Mouse (Mus musculus) stomach, embryonic 14.5 days (tissue): ENCODE results near the gene Glipr1l1. TPM values are rescaled to one million over a fixed set of nuclear protein-coding genes. Genes with fewer than 3 reads are reported as not detected.
"Not testable (repeated sequence)": the region's sequence is repeated elsewhere in the genome, so short reads cannot be mapped to it uniquely, and the experiment has no call there.

Experiments used
- ATAC-seq: fragments of 200-750 bp; cut with Nextera tagmentation; 2 replicates; pipeline ENCODE4 v1.8.0; 2017; ENCODE audit warnings: low read depth, moderate TSS enrichment; ENCODE audit not compliant: insufficient number of reproducible peaks, insufficient read depth, low FRiP score
- H3K27ac ChIP-seq: fragments of 300-500 bp; sonication (generic); 2 replicates; pipeline ENCODE4 v1.5.1; 2014; ENCODE audit warnings: mild to moderate bottlenecking, low read length, moderate library complexity, mixed read lengths
- H3K27me3 ChIP-seq: fragments of 300-500 bp; sonication (generic); 2 replicates; pipeline ENCODE4 v1.6.1; 2014; ENCODE audit warnings: low read length, control low read depth, mixed read lengths; ENCODE audit not compliant: control insufficient read depth, insufficient read depth
- H3K36me3 ChIP-seq: fragments of 300-500 bp; sonication (generic); 2 replicates; pipeline ENCODE4 v1.6.1; 2014; ENCODE audit warnings: mild to moderate bottlenecking, control low read depth, low read length, moderate library complexity, mixed read lengths; ENCODE audit not compliant: control insufficient read depth, insufficient read depth
- H3K4me1 ChIP-seq: fragments of 300-500 bp; sonication (generic); 2 replicates; pipeline ENCODE4 v1.6.1; 2014; ENCODE audit warnings: low read length, control low read depth, mixed read lengths; ENCODE audit not compliant: control insufficient read depth, insufficient read depth
- H3K4me2 ChIP-seq: fragments of 300-500 bp; sonication (generic); replicated peaks from 2 replicates; pipeline ENCODE4 v1.6.1; 2014; ENCODE audit warnings: low read depth, low read length, control low read depth
- H3K4me3 ChIP-seq: fragments of 300-500 bp; sonication (generic); 2 replicates; pipeline ENCODE4 v1.5.1; 2014; ENCODE audit warnings: low read depth, low read length, control low read depth
- H3K9ac ChIP-seq: fragments of 300-500 bp; sonication (generic); replicated peaks from 2 replicates; pipeline ENCODE4 v1.6.1; 2014; ENCODE audit warnings: low read depth, mild to moderate bottlenecking, control low read depth, low read length, moderate library complexity, mixed read lengths
- H3K9me3 ChIP-seq: fragments of 300-500 bp; sonication (generic); 2 replicates; pipeline ENCODE4 v1.6.1; 2016; ENCODE audit warnings: low read depth, low read length, control low read depth; ENCODE audit not compliant: control insufficient read depth
- WGBS: fragments of 180-500 bp; shearing (Covaris S2); extraction: QIAGEN DNeasy Blood & Tissue Kit; methylation state at CpG from one replicate; pipeline ENCODE4 v1.1.7; 2014; 5-methylcytosine and 5-hydroxymethylcytosine counted together
- polyA plus RNA-seq: library from polyadenylated mRNA; unstranded; fragments of >200 nt; fragmentation: Nextera tagmentation; extraction: Ambion mirVana; gene quantifications from 2 replicates; pipeline ENCODE4 v1.2.1, GENCODE M21; 2014

The Glipr1l1 gene
- polyA plus RNA-seq: not detected in 2 replicates

- no peak within 1 kb of the TSS for H3K27ac ChIP-seq
- no peaks in the 10 kb centered on the region for H3K27me3 ChIP-seq
- no peak within 1 kb of the TSS for H3K4me2 ChIP-seq
- no peaks in the 10 kb centered on the region for H3K36me3 ChIP-seq
- no peak within 1 kb of the TSS for H3K9ac ChIP-seq
- WGBS: 52% methylated on average over 14 of the region's 14 CpGs
- H3K9me3 ChIP-seq: no peaks in the 10 kb centered on the region
- H3K4me1 ChIP-seq: no peaks in the 10 kb centered on the region
- H3K4me3 ChIP-seq: no peak within 1 kb of the TSS
- peak; percentile 49; the same call in 1 of the 2 replicates for ATAC-seq
Measured at GRCm38 (mm10) chr10:112059702-112060582, at the start of gene Glipr1l1. Glipr1l1 (plus strand) TSS chr10:112060189.

GRCm38 (mm10) chr10:112023585-112023984, 36.4 kb upstream of the Glipr1l1 start:
- no peaks in the 10 kb centered on the region for H3K27me3 ChIP-seq
- H3K36me3 ChIP-seq: no peaks in the 10 kb centered on the region
- H3K27ac ChIP-seq: no peak overlapping the region
- no peak for ATAC-seq
- no peak overlapping the region for H3K4me2 ChIP-seq
- no peaks in the 10 kb centered on the region for H3K9me3 ChIP-seq
- WGBS: 74% methylated on average over 2 of the region's 2 CpGs
- H3K9ac ChIP-seq: no peak overlapping the region
- no peak overlapping the region for H3K4me3 ChIP-seq
- no peaks in the 10 kb centered on the region for H3K4me1 ChIP-seq

- not testable (repeated sequence) for ATAC-seq, H3K4me3 ChIP-seq, H3K27me3 ChIP-seq, H3K9me3 ChIP-seq, H3K27ac ChIP-seq, H3K4me1 ChIP-seq, H3K4me2 ChIP-seq, H3K36me3 ChIP-seq, H3K9ac ChIP-seq
- WGBS: 87% methylated on average over 3 of the region's 3 CpGs
Measured at GRCm38 (mm10) chr10:112028689-112029088, 31.3 kb upstream of the Glipr1l1 start.

GRCm38 (mm10) chr10:112043523-112043922, 16.5 kb upstream of the Glipr1l1 start:
- not testable (repeated sequence) for H3K4me1 ChIP-seq, H3K27ac ChIP-seq, H3K9ac ChIP-seq, H3K4me2 ChIP-seq, H3K4me3 ChIP-seq, H3K36me3 ChIP-seq, H3K27me3 ChIP-seq, H3K9me3 ChIP-seq, ATAC-seq
- 80% methylated on average over 9 of the region's 9 CpGs for WGBS

- H3K4me2 ChIP-seq, ATAC-seq, H3K36me3 ChIP-seq, H3K9ac ChIP-seq, H3K27ac ChIP-seq, H3K4me3 ChIP-seq, H3K27me3 ChIP-seq, H3K4me1 ChIP-seq, H3K9me3 ChIP-seq: not testable (repeated sequence)
- 40% methylated on average over 14 of the region's 14 CpGs for WGBS
Measured at GRCm38 (mm10) chr10:112044283-112044682, 15.7 kb upstream of the Glipr1l1 start.

- ATAC-seq: no peak
- Histone ChIP-seq H3K4me1 (no peaks in the 10 kb centered on the region), H3K4me3 (no peak overlapping the region), H3K4me2 (no peak overlapping the region), H3K27me3 (no peaks in the 10 kb centered on the region), H3K9ac (no peak overlapping the region), H3K36me3 (no peaks in the 10 kb centered on the region), H3K9me3 (no peaks in the 10 kb centered on the region), H3K27ac (no peak overlapping the region)
Measured at GRCm38 (mm10) chr10:112051220-112051619, 8.8 kb upstream of the Glipr1l1 start.

- 73% methylated on average over 2 of the region's 2 CpGs for WGBS
- H3K27ac ChIP-seq, H3K27me3 ChIP-seq, H3K9ac ChIP-seq, H3K4me2 ChIP-seq, H3K4me3 ChIP-seq, H3K4me1 ChIP-seq, ATAC-seq, H3K36me3 ChIP-seq, H3K9me3 ChIP-seq: not testable (repeated sequence)
Measured at GRCm38 (mm10) chr10:112051956-112052355, 8.0 kb upstream of the Glipr1l1 start.

GRCm38 (mm10) chr10:112060583-112060934, 570 bp downstream of the Glipr1l1 start:
- not testable (repeated sequence) for H3K4me3 ChIP-seq, H3K36me3 ChIP-seq, H3K27ac ChIP-seq, H3K4me1 ChIP-seq, H3K9me3 ChIP-seq, ATAC-seq, H3K27me3 ChIP-seq, H3K9ac ChIP-seq, H3K4me2 ChIP-seq
- WGBS: 83% methylated on average over 6 of the region's 6 CpGs

- no peaks in the 10 kb centered on the region for H3K36me3 ChIP-seq
- no peaks in the 10 kb centered on the region for H3K4me1 ChIP-seq
- ATAC-seq: no peak
- no peaks in the 10 kb centered on the region for H3K27me3 ChIP-seq
- no peaks in the 10 kb centered on the region for H3K9me3 ChIP-seq
- no peak overlapping the region for H3K4me2 ChIP-seq
- 40% methylated on average over 2 of the region's 2 CpGs for WGBS
- no peak overlapping the region for H3K4me3 ChIP-seq
- no peak overlapping the region for H3K9ac ChIP-seq
- H3K27ac ChIP-seq: no peak overlapping the region
Measured at GRCm38 (mm10) chr10:112080044-112080443, 20.1 kb downstream of the Glipr1l1 start.
